Mouse (Mus musculus): Measurements from ENCODE around the gene Gabarapl2. TPM values are rescaled to one million over a fixed set of nuclear protein-coding genes. Genes with fewer than 3 reads are reported as not detected.

Gabarapl2 gene
- polyA plus RNA-seq, 1 experiment, result 44.6 TPM

DNA sequence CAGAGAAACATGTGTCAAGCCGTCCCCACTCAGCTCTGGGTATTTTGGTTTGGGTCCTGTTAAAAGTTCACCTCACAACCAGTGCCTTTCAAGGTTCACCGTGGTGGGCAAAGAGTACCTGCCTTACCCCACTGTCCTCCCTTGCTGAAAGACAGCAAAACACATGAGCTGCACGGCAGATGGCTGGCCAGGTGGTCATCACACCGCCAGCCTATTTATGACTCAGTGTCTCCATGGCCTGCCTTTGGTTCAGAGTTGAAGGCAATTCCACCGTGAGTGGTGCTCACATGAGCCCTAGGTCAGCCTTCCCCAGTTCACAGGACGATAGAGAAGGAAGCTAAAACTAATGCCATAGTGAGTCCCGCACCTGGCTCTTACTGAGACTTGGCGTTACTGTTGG lies 7.5 kb downstream of the Gabarapl2 start:
- Histone ChIP-seq H3K79me3 (ENCODE audit: low read depth) (no peaks in the 10 kb centered on the region), H3ac (ENCODE audit: control insufficient read depth, insufficient read length, low read depth) (no peak overlapping the region), H3K79me2 (ENCODE audit: control insufficient read depth, insufficient read depth) (no peaks in the 10 kb centered on the region), H3K36me3 (ENCODE audit: control insufficient read depth, insufficient read depth) (peaks cover 37% of the 10 kb centered on the region), H3K27me3 (ENCODE audit: control insufficient read depth, insufficient read depth, insufficient read length) (no peaks in the 10 kb centered on the region), H3K4me3 (ENCODE audit: insufficient read depth, poor library complexity, severe bottlenecking) (no peak overlapping the region)
- no peak for TF ChIP-seq FOSL1 (IDR thresholded peaks at IDR 0.05; ENCODE audit: insufficient read depth, low read length, poor library complexity, severe bottlenecking)
- no peak for TF ChIP-seq CTCF (IDR thresholded peaks at IDR 0.05; ENCODE audit: control insufficient read depth, insufficient read depth, insufficient read length)
- no peak for TF ChIP-seq MYOD1 (IDR thresholded peaks at IDR 0.05; ENCODE audit: control insufficient read depth, insufficient read length, low read depth)
- no peak for TF ChIP-seq MYOG (IDR thresholded peaks at IDR 0.05; ENCODE audit: control insufficient read depth, extremely low read depth, insufficient read length)
- TF ChIP-seq MAX (IDR thresholded peaks at IDR 0.05), result no peak
- no peak for TF ChIP-seq CEBPB (IDR thresholded peaks at IDR 0.05; ENCODE audit: low read depth)
- TF ChIP-seq USF1 (IDR thresholded peaks at IDR 0.05; ENCODE audit: low read depth), result no peak

- Histone ChIP-seq H3K36me3 (ENCODE audit: control insufficient read depth, insufficient read depth) (peaks cover 39% of the 10 kb centered on the region), H3K79me3 (ENCODE audit: low read depth) (no peaks in the 10 kb centered on the region)
These were observed 10.3 kb downstream of the Gabarapl2 start for GRCm38 (mm10) chr8:111950846-111951245.

DNA sequence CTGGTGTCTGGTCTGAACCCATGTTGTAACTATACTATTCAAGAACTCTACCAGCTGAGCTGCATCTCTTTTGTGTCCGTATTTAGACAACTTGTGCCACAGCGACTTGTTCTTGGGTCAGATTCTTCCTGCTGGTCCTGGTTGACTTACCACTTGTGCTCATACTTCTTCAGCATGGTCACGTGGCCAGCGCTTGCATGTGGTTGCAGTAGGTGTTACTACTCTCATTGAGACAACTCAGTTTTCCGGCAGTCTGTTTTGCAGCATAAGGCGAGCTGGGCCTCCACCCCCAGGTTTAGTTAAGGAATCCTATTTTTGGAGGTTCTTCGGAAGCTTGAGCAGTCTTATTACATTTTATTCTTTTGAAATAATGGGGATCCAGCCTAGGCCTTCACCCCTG lies 10.8 kb downstream of the Gabarapl2 start:
- H3K4me3 ChIP-seq (ENCODE audit: insufficient read depth, poor library complexity, severe bottlenecking), result no peak overlapping the region
- H3K36me3 ChIP-seq (ENCODE audit: control insufficient read depth, insufficient read depth), result peaks cover 41% of the 10 kb centered on the region
- no peaks in the 10 kb centered on the region for H3K79me2 ChIP-seq (ENCODE audit: control insufficient read depth, insufficient read depth)
- no peaks in the 10 kb centered on the region for H3K79me3 ChIP-seq (ENCODE audit: low read depth)
- no peak overlapping the region for H3ac ChIP-seq (ENCODE audit: control insufficient read depth, insufficient read length, low read depth)
- TF ChIP-seq USF1 (IDR thresholded peaks at IDR 0.05; ENCODE audit: low read depth) (no peak), CTCF (IDR thresholded peaks at IDR 0.05; ENCODE audit: control insufficient read depth, insufficient read depth, insufficient read length) (no peak), MAX (IDR thresholded peaks at IDR 0.05) (no peak), CEBPB (IDR thresholded peaks at IDR 0.05; ENCODE audit: low read depth) (no peak), MYOG (IDR thresholded peaks at IDR 0.05; ENCODE audit: control insufficient read depth, extremely low read depth, insufficient read length) (no peak), FOSL1 (IDR thresholded peaks at IDR 0.05; ENCODE audit: insufficient read depth, low read length, poor library complexity, severe bottlenecking) (no peak), MYOD1 (IDR thresholded peaks at IDR 0.05; ENCODE audit: control insufficient read depth, insufficient read length, low read depth) (no peak)
- no peaks in the 10 kb centered on the region for H3K27me3 ChIP-seq (ENCODE audit: control insufficient read depth, insufficient read depth, insufficient read length)

More at GRCm38 (mm10) chr8:111950846-111951245, 10.3 kb downstream of the Gabarapl2 start:
- H3K4me3 ChIP-seq (ENCODE audit: insufficient read depth, poor library complexity, severe bottlenecking), result no peak overlapping the region
- H3ac ChIP-seq (ENCODE audit: control insufficient read depth, insufficient read length, low read depth), result no peak overlapping the region
- no peaks in the 10 kb centered on the region for H3K27me3 ChIP-seq (ENCODE audit: control insufficient read depth, insufficient read depth, insufficient read length)
- TF ChIP-seq USF1 (IDR thresholded peaks at IDR 0.05; ENCODE audit: low read depth), result no peak
- TF ChIP-seq FOSL1 (IDR thresholded peaks at IDR 0.05; ENCODE audit: insufficient read depth, low read length, poor library complexity, severe bottlenecking), result no peak
- TF ChIP-seq CTCF (IDR thresholded peaks at IDR 0.05; ENCODE audit: control insufficient read depth, insufficient read depth, insufficient read length), result no peak
- TF ChIP-seq MAX (IDR thresholded peaks at IDR 0.05), result no peak
- no peak for TF ChIP-seq MYOG (IDR thresholded peaks at IDR 0.05; ENCODE audit: control insufficient read depth, extremely low read depth, insufficient read length)
- TF ChIP-seq MYOD1 (IDR thresholded peaks at IDR 0.05; ENCODE audit: control insufficient read depth, insufficient read length, low read depth), result no peak
- no peak for TF ChIP-seq CEBPB (IDR thresholded peaks at IDR 0.05; ENCODE audit: low read depth)
- no peaks in the 10 kb centered on the region for H3K79me2 ChIP-seq (ENCODE audit: control insufficient read depth, insufficient read depth)

GRCm38 (mm10) chr8:111951936-111952335 lies 11.4 kb downstream of the Gabarapl2 start:
- Histone ChIP-seq H3K79me2 (ENCODE audit: control insufficient read depth, insufficient read depth) (no peaks in the 10 kb centered on the region), H3K79me3 (ENCODE audit: low read depth) (no peaks in the 10 kb centered on the region), H3ac (ENCODE audit: control insufficient read depth, insufficient read length, low read depth) (no peak overlapping the region), H3K36me3 (ENCODE audit: control insufficient read depth, insufficient read depth) (peaks cover 44% of the 10 kb centered on the region), H3K27me3 (ENCODE audit: control insufficient read depth, insufficient read depth, insufficient read length) (no peaks in the 10 kb centered on the region), H3K4me3 (ENCODE audit: insufficient read depth, poor library complexity, severe bottlenecking) (no peak overlapping the region)
- TF ChIP-seq MAX (IDR thresholded peaks at IDR 0.05) (no peak), FOSL1 (IDR thresholded peaks at IDR 0.05; ENCODE audit: insufficient read depth, low read length, poor library complexity, severe bottlenecking) (no peak), MYOG (IDR thresholded peaks at IDR 0.05; ENCODE audit: control insufficient read depth, extremely low read depth, insufficient read length) (no peak), CTCF (IDR thresholded peaks at IDR 0.05; ENCODE audit: control insufficient read depth, insufficient read depth, insufficient read length) (no peak), CEBPB (IDR thresholded peaks at IDR 0.05; ENCODE audit: low read depth) (no peak), MYOD1 (IDR thresholded peaks at IDR 0.05; ENCODE audit: control insufficient read depth, insufficient read length, low read depth) (no peak), USF1 (IDR thresholded peaks at IDR 0.05; ENCODE audit: low read depth) (no peak)

DNA sequence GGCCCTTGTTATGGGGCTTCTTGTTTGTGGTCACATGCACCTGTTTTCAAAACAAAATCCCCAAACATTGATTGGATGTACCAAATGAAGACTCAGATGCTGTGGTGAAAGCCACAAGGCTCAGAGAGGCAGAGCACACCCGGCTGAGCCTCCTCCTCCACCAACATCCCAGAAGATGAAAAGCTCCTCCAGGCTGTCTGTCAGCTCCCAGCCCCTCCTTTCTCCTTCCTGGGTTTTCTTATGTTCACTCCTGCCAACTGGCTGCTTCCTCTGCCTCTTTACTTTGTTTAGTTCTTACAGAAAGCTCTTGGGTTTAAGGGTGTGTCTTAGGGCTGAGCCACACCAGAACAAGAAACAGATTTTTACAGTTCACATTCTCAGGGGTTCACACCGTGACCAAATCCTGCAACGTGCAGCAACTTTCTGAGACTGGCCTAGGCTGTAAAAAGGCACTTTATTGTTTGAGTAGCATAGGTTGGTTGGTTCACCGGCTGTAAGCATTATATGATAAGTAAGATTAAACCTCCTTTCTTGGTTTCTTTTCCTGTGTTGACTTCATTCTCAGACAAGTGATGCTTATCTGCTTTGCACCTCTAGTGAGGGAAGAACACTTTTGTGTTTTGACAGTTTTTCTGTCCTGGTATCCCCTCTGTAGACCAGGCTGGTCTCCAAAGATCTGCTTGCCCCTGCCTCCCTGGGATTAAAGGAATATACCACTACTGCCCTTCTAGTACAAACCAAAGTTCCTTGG lies 14.5 kb downstream of the Gabarapl2 start:
- Histone ChIP-seq H3K27me3 (ENCODE audit: control insufficient read depth, insufficient read depth, insufficient read length) (no peaks in the 10 kb centered on the region), H3K4me3 (ENCODE audit: insufficient read depth, poor library complexity, severe bottlenecking) (no peak overlapping the region), H3K79me3 (ENCODE audit: low read depth) (no peaks in the 10 kb centered on the region), H3K36me3 (ENCODE audit: control insufficient read depth, insufficient read depth) (peaks cover 30% of the 10 kb centered on the region), H3K79me2 (ENCODE audit: control insufficient read depth, insufficient read depth) (no peaks in the 10 kb centered on the region), H3ac (ENCODE audit: control insufficient read depth, insufficient read length, low read depth) (no peak overlapping the region)
- TF ChIP-seq CEBPB (IDR thresholded peaks at IDR 0.05; ENCODE audit: low read depth) (no peak), USF1 (IDR thresholded peaks at IDR 0.05; ENCODE audit: low read depth) (no peak), MYOD1 (IDR thresholded peaks at IDR 0.05; ENCODE audit: control insufficient read depth, insufficient read length, low read depth) (no peak), MYOG (IDR thresholded peaks at IDR 0.05; ENCODE audit: control insufficient read depth, extremely low read depth, insufficient read length) (no peak), FOSL1 (IDR thresholded peaks at IDR 0.05; ENCODE audit: insufficient read depth, low read length, poor library complexity, severe bottlenecking) (no peak), CTCF (IDR thresholded peaks at IDR 0.05; ENCODE audit: control insufficient read depth, insufficient read depth, insufficient read length) (no peak), MAX (IDR thresholded peaks at IDR 0.05) (no peak)
